Mouse (Mus musculus): ENCODE data around the gene Pnmal2.

DNA sequence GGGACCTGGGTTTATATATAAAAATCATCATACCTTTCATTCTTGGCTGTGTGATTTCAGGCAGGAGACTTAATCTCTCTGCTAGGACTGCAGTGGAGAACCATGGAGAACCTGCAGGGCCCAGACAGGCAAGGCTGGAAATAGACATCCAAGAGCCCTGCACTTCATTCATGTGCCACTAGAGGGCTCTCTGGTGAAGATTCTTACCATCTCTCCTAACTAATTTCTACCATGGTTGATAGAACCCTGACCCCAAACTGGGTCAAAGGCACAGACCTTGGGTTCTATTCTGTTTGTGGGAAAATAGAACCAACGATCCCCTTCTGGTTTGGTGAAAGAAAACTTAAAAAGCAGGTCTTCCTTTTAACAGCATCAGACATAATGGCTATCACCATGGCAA, 13.6 kb upstream of the Pnmal2 start:
- TF ChIP-seq CTCF (IDR thresholded peaks at IDR 0.05; ENCODE audit: insufficient read depth, low read depth, low read length) (peak; percentile 19; the same call in 1 of the 2 replicates), POLR2A (IDR thresholded peaks at IDR 0.05; ENCODE audit: insufficient read depth, low read depth, low read length) (no peak)
